Mouse (Mus musculus) frontal cortex, postnatal 14 days (tissue): ENCODE measurements around the gene Vegfb.

ENCODE experiments used
- DNase-seq, 2 experiments: peaks; one replicate each; pipeline ENCODE4 v3.0.0; 2022; ENCODE audit warnings: low spot score in 2 of 2

Gene Vegfb

DNA sequence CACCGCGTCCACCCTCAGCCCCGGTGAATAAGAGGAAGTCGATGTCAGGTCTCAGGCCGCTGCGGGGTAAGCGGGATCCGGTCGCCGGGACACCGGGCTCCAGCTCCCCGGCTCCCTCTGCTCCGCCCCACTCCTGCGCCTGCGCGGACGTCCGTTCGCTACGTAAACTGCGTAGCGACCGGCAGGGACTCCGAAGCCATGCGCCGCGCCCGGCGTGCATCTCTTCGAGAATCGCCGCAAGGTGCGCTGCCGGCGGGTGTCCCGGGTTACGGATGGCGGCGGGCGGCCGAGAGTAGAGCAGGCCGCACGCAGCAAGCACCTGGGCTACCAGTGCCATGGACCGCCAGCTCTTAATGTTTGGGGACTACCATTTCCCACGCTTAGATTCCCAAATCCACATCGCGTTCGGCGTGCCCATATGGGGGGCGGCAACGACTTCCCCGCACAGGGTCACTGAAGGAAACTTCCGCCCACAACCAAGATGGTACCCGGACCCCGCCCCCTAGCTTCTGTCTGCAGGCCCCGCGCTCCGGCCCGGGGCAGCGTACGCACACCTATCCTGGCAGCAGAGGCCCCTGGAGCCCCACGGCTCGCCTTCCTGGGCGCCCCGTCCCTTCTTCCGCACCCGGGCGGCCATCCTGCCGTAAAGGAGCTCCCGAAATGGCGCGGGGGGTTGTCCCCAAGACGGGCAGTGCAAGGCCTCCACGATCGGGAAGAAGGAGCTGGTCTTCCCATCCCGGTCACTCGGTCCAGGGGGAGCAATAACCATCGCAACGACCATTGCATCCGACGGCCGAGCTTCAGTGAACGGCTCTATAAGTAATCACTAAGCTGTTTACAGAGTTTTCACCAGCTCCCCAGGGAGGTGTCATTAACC lies 45.8 kb downstream of the Vegfb start, which contains the start of gene Bad:
TSS of gene Bad (plus strand) at position 490 of the 877 bp plus-strand sequence.
- peak; percentile 82 to 89 for DNase-seq

DNA sequence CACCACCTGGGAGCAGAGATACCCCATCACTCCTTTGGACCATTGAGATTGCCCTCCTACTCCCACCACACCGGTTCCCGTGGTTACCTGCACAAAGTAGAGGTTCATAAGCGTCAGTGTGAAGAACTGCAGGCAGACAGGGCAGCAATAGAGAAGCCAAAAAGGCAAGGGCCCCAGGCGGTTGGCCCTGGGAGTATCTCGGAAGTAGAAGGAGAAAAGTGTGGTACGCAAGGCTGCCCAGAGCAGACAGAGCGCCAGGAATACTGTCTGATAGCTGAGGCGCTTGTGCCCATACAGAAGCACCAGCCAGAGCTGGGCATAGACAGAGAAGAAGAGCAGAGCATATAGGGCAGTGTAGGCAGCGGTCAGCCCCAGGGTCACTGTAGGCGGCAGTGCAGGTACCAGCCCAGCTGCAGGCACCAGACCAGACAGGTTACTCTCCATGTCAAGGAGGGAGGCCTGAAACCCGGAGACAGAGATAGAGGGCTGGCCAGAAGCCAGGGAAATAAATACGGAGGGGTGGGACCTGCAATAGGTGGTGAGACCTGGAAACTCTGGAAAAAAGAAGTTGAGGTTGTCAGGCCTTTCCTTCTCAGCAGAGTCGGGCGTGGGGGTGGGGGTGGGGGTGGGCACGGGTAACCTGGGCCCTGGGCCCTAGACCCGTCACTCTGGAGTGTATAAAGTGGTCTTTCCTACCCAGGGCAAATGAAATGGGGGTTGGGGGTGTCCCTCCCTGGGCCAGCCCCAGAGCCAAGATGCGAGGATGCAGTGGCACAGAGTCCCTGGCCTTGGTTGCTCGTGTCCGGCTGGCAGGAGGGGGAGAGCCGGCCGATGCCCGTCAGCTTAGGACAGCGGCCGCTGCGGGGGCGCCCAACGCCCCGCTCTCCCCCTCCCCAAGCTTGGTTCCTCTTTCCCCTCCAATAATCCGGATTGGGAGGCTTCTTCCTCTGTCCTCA lies 46.8 kb downstream of the Vegfb start:
- no peak for DNase-seq

DNA sequence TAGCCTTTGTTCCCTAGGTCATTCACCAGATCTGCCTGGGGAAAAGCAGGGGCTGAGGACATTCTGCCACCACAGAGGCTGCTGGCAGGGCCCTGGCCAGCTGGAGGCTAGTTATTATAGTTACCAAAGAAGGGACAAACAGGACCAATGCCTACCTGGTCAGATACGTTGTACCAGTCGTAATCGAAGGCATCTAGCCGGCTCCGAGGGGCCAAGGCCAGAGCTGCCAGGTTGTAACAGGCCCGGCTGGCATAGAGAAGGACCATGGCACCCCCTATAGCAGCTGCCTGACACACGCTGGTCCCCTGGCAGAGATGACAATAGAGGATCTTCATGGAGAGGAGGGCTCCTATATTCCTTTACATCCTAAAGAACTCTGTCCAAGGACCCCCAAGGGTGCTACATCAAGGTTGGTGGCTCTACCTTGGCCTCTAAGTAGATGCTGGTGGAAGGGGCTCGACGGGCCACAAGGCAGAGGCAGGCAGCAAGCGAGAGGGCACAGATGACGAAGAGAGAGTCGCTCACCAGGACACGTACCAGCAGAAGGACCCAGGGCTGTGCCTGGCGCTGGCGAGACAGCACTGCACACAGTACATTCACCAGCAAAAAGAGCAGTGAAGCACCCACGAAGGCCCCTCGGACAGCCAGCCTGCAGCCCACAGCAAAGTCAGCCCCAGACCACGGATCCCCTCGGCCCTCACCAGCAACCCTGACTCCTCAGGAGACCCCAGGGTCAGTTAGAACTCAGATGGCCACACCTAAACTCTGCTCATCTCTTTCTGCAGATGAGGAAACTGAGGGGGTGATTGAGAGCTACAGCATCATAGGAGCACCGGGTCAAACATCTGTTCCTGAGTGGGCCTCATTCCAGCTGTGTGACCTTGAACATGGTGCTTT lies 48.1 kb downstream of the Vegfb start:
- no peak for DNase-seq

DNA sequence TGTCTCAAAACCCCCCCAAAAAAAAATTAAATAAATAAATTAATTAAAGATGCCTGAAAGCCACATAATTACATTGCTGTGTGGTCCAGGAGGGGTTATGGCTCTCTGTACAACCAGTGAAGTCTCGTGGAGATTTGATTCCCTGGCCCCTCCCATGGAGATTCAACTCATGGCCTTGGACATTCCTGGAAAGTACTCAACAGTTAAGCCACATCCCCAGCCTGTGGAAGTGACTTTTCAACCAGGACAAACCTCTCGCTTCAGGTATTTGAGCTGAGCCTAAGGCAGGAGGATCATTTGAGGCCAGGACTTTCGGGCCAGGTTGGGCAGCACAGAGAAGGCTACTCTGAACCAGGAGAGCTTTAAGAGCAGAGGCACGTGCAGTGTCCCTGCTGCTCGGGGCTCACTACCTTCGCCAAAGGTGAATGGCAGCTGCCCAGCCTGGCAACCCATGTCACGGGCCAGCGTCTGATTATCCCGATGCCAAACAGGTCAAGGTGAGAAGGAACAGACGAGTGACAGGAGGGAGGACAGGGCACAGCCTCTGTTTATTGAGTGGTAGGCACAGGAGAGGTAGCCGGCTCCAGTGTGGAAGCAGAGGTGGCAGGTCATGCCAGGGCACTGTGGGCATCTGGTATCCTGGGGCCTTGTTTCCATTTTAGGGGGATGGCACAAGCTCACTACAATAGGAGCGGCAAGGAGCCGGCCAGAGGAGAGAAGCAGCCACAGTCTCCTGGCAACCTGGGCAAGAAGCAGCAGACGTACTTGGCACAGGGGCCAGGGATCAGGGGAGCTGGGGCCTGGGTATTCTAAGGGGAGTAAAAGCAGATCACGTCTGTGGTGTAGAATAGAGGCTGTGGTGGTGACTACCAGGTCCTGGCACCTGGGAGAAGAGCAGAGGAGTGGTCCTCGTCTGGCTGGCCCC lies 49.6 kb downstream of the Vegfb start:
- DNase-seq: no peak

DNA sequence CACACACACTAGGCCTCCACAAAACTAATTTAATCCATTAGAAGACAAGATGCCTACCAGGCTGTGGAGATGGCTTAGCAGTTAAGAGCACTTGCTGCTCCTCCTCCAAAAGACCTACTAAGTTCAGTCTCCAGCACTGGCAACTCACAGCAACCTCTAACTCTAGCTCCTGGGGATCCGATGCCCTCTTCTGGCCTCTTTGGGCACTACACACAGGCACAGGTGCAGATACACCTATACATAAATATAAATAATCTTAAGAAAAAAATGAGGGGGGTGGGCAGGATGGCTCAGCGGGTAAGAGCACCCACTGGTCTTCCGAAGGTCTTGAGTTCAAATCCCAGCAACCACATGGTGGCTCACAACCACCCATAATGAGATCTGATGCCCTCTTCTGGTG lies 51.2 kb downstream of the Vegfb start:
- DNase-seq: no peak

DNA sequence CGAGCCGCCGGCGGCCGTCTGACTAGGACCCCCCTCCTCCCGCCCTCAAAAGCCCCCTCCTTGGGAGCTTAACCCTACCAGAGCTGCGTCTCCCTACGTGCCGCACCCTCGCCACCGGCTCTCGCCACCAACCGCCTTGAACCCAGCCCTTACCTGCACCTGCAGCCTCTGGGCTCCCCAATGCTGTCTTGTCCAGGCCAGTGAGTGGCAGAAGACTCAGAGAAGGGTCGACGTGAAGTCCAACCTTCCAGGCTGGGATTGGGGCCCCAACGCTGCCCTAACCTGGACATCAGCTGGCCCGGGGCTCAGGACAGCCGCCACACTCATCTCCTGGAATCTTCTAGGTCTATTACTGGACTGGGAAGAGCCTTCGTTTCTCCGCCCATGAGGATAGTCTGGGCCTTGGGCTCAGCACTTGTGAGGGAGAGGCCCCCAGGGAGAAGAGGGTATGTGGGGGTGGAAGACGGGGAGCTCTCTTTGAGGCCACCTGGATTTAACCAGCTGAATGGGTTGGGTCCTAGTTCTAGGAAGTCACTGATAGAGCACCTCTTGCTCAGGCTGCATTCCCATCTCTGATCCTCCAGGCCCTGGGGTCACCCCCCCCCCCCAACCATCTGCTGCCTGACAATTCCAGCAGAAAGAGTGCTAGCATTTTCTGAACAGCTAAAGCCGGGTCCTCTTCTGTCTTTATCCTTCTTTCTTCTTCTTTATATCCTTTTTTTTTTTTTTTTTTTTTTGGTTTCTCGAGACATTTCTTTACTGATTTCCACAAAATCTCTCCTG lies 53.1 kb downstream of the Vegfb start, which contains the start of gene Kcnk4:
TSS of gene Kcnk4 (minus strand) at position 321 of the 783 bp plus-strand sequence.
- no peak for DNase-seq

DNA sequence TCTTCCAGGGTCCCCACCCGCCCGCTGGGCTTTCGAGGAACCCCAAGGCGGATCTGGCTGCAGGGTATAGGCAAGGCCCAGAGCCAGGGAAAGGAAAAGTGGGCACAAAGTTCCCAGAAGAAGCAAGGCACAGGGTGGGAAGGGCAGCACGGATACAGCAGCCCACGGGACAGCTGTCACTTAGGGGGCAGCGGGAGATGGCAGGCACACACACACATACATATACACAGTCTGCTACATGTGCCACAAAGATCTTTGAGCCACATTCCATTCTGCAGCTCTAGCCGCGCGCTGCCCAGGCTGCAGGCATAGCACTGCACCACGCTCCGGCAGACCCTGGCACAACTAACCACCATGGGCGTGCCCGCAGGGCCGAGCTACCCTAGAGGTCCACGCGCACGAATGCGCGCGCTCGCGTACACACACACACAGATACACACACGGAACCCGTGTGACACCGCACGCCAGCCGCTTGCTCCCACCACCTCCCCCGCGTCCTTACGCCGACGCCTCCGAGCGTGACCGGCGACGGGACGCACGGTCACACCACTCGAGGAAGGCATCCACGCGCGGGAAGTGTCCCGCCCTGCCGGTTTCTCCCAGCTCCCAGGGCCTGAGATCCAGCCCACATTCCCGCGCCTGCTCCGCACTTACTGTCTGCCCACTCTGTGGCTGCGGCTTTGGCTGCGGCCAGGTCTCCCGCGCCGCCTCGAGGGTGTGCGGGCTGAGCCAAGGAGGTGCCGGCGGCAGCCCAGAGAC lies 53.8 kb downstream of the Vegfb start:
- no peak for DNase-seq

DNA sequence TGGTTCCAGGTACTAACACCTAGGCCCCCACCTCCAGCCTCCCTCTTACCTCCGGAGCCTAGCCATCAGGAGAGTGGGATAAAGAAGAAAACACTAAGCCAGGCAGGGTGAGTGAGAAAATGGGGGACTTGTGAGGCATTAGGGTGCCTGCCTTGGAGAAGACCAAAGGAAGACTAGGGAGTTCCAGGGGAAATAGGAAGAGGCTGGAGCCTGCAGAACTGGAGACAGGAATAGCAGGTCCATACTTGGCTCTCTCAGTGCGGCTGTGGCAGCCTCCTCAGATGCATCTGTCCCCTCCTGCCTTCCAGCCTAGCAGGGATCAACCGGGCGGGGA lies 54.4 kb downstream of the Vegfb start:
- no peak for DNase-seq
